In the genomic region with DNA sequence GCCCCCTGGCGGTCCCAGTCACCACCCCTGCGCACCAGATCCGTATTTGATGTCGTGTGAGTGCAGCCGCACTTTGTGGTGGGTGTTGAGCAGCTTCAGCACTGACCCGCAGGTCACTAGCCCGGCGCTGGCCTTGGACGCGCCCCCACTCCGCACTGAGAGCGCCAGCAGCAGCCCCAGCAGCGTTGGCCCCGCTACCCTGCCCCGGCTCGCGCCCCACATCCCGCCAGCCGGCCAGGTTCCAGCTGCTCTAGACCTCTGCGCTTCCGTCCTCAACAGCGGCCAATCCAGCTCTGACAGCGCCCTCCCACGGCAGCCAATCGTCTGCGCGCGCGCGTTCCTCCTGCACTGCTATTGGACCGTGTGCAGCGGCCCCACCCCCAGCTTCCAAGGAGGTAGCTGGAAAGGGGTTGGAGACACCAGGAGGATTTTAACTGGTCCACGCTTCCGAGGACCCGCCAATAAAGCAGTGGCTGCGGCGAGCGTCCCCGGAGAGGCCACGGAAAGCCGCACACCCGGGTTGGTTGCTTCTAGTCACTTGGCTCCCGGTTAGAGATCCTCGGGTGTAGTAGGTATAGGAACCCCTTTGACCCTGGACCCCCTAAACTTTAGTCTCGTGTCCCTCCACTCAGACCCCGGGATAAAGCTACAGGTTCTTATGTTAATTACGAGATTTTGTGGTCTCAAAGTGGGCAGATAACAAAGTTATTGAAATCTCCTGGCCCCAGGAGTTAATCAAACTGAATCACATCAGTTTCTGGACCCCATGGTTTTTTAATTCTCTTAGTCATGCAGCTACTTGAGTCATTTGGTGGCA, we compare ENCODE assay signal across 8 mouse cellular contexts. TPM values are rescaled to one million over a fixed set of nuclear protein-coding genes. Genes with fewer than 3 reads are reported as not detected.
A peak's percentile ranks its signal among the peaks of the same experiment; 100 is the strongest.
DNase-seq lines count a peak whose midpoint lies in the region; ATAC-seq and TF ChIP-seq lines count a peak whose summit lies in the region.

Gene Sdf2l1, minus strand, starts transcription at position 295 of the 817 bp plus-strand sequence.

- no peaks in the 10 kb centered on the region for H3K9me3 ChIP-seq in hindbrain, embryonic 10.5 days
- H3K9me3 ChIP-seq in lung, postnatal 0 days (ENCODE audit: low read length), result no peaks in the 10 kb centered on the region

- DNase-seq in MEL-GATA-1-ER (ENCODE audit: extremely low read depth, low read depth), result peak; percentile 93
- peak; percentile 98 for DNase-seq in cerebellum, adult 8-10 months
- peak; percentile 99 for DNase-seq in hindbrain, embryonic 10.5 days (ENCODE audit: low spot score)
- peak; percentile 98 for DNase-seq in layer of hippocampus, adult 9-11 months
- DNase-seq in lung, postnatal 0 days (ENCODE audit: low spot score), result peak; percentile 99
- peak; percentile 88 for DNase-seq in ovary, postnatal 14 days (ENCODE audit: low spot score)
- DNase-seq in thymus, postnatal 14 days, result peak; percentile 97

- H3K4me3 ChIP-seq in hindbrain, embryonic 10.5 days, result peak within 1 kb of the TSS; percentile 83
- H3K4me3 ChIP-seq in lung, postnatal 0 days (ENCODE audit: low read depth, low read length), result peak within 1 kb of the TSS; percentile 55

- peaks cover 5% of the 10 kb centered on the region; the same call in 1 of the 2 replicates for H3K27me3 ChIP-seq in hindbrain, embryonic 10.5 days (ENCODE audit: insufficient read depth, poor library complexity, severe bottlenecking)
- no peaks in the 10 kb centered on the region for H3K27me3 ChIP-seq in lung, postnatal 0 days (replicated peaks; ENCODE audit: insufficient read depth, low read length)

- no peak for TF ChIP-seq EP300 in lung, postnatal 0 days (IDR thresholded peaks at IDR 0.05)

- peak within 1 kb of the TSS; percentile 13; the same call in 1 of the 2 replicates for H3K9ac ChIP-seq in lung, postnatal 0 days (replicated peaks; ENCODE audit: low read depth)

- H3K4me2 ChIP-seq in lung, postnatal 0 days (replicated peaks; ENCODE audit: low read depth, low read length), result peak within 1 kb of the TSS; percentile 95

- under 1% methylated on average over 47 of the region's 47 CpGs for WGBS in hindbrain, embryonic 10.5 days
- under 1% methylated on average over 46 of the region's 47 CpGs for WGBS in lung, postnatal 0 days

- H3K36me3 ChIP-seq in hindbrain, embryonic 10.5 days, result peaks cover 12% of the 10 kb centered on the region
- H3K36me3 ChIP-seq in lung, postnatal 0 days (ENCODE audit: insufficient read depth, low read length), result no peaks in the 10 kb centered on the region

- peaks cover 23% of the 10 kb centered on the region for H3K4me1 ChIP-seq in hindbrain, embryonic 10.5 days (replicated peaks)
- 0 out of 2 replicates have a peak, but pooled peaks cover 3% of the 10 kb centered on the region for H3K4me1 ChIP-seq in lung, postnatal 0 days (ENCODE audit: insufficient read depth, low read depth, low read length)

- peak; percentile 60 for TF ChIP-seq CTCF in lung, postnatal 0 days (IDR thresholded peaks at IDR 0.05)

- ATAC-seq in frontal cortex, adult (ENCODE audit: low TSS enrichment), result peak; percentile 98
- ATAC-seq in lung, postnatal 0 days, result peak; percentile 99

- H3K27ac ChIP-seq in hindbrain, embryonic 10.5 days, result peak within 1 kb of the TSS; percentile 94
- H3K27ac ChIP-seq in lung, postnatal 0 days (ENCODE audit: low read length), result no peak within 1 kb of the TSS

RNA-seq across cellular contexts. Expression of gene Sdf2l1, which starts in this region (rescaled TPM):
- polyA plus RNA-seq in hindbrain, embryonic 10.5 days (2016; fragmentation: Nextera tagmentation; extraction: Ambion mirVana), result 114 and 136 TPM in 2 replicates
- 20.6 and 34.6 TPM in 2 replicates for polyA plus RNA-seq in lung, postnatal 0 days (2015; fragmentation: Nextera tagmentation; extraction: Ambion mirVana)
